Mouse (Mus musculus): ENCODE results near the gene Dkk3. TPM values are rescaled to one million over a fixed set of nuclear protein-coding genes. Genes with fewer than 3 reads are reported as not detected.
"Not testable (repeated sequence)": the region's sequence is repeated elsewhere in the genome, so short reads cannot be mapped to it uniquely, and the experiment has no call there.

Gene Dkk3
- polyA plus RNA-seq, 1 experiment = 148 TPM

GRCm38 (mm10) chr7:112102933-112103332, 55.9 kb downstream of the Dkk3 start:
- Histone ChIP-seq H3K27ac (ENCODE audit: insufficient read depth, low read length) (no peak overlapping the region), H3K4me1 (ENCODE audit: control insufficient read depth, insufficient read depth, low read length) (no peaks in the 10 kb centered on the region), H3K4me3 (ENCODE audit: insufficient read depth, low read length) (no peak overlapping the region)
- TF ChIP-seq CTCF (IDR thresholded peaks at IDR 0.05; ENCODE audit: borderline replicate concordance, insufficient read depth, low read length) (no peak), POLR2A (IDR thresholded peaks at IDR 0.05; ENCODE audit: low read depth, low read length) (no peak)

- TF ChIP-seq POLR2A (IDR thresholded peaks at IDR 0.05; ENCODE audit: low read depth, low read length) (no peak), CTCF (IDR thresholded peaks at IDR 0.05; ENCODE audit: borderline replicate concordance, insufficient read depth, low read length) (no peak)
- Histone ChIP-seq H3K4me3 (ENCODE audit: insufficient read depth, low read length) (no peak overlapping the region), H3K4me1 (ENCODE audit: control insufficient read depth, insufficient read depth, low read length) (no peaks in the 10 kb centered on the region), H3K27ac (ENCODE audit: insufficient read depth, low read length) (no peak overlapping the region)
These were observed 58.0 kb downstream of the Dkk3 start for GRCm38 (mm10) chr7:112100887-112101286.

GRCm38 (mm10) chr7:112094923-112095322, 63.9 kb downstream of the Dkk3 start:
- H3K4me1 ChIP-seq (ENCODE audit: control insufficient read depth, insufficient read depth, low read length); H3K4me3 ChIP-seq (ENCODE audit: insufficient read depth, low read length); H3K27ac ChIP-seq (ENCODE audit: insufficient read depth, low read length): not testable (repeated sequence)

GRCm38 (mm10) chr7:112086186-112086585, 72.7 kb downstream of the Dkk3 start:
- TF ChIP-seq CTCF (IDR thresholded peaks at IDR 0.05; ENCODE audit: borderline replicate concordance, insufficient read depth, low read length) = no peak
- TF ChIP-seq POLR2A (IDR thresholded peaks at IDR 0.05; ENCODE audit: low read depth, low read length) = no peak
- Histone ChIP-seq H3K4me3 (ENCODE audit: insufficient read depth, low read length) (no peak overlapping the region), H3K4me1 (ENCODE audit: control insufficient read depth, insufficient read depth, low read length) (0 out of 2 replicates have a peak, but pooled peaks cover 2% of the 10 kb centered on the region), H3K27ac (ENCODE audit: insufficient read depth, low read length) (no peak overlapping the region)

GRCm38 (mm10) chr7:112085062-112085461, 73.8 kb downstream of the Dkk3 start:
- no peak overlapping the region for H3K4me3 ChIP-seq (ENCODE audit: insufficient read depth, low read length)
- H3K4me1 ChIP-seq (ENCODE audit: control insufficient read depth, insufficient read depth, low read length) = 0 out of 2 replicates have a peak, but pooled peaks cover 2% of the 10 kb centered on the region
- TF ChIP-seq POLR2A (IDR thresholded peaks at IDR 0.05; ENCODE audit: low read depth, low read length) = no peak
- TF ChIP-seq CTCF (IDR thresholded peaks at IDR 0.05; ENCODE audit: borderline replicate concordance, insufficient read depth, low read length) = peak; percentile 62
- H3K27ac ChIP-seq (ENCODE audit: insufficient read depth, low read length) = no peak overlapping the region

- TF ChIP-seq CTCF (IDR thresholded peaks at IDR 0.05; ENCODE audit: borderline replicate concordance, insufficient read depth, low read length) = no peak
- no peak for TF ChIP-seq POLR2A (IDR thresholded peaks at IDR 0.05; ENCODE audit: low read depth, low read length)
- no peak overlapping the region for H3K4me3 ChIP-seq (ENCODE audit: insufficient read depth, low read length)
These were observed 74.6 kb downstream of the Dkk3 start for GRCm38 (mm10) chr7:112084222-112084621.

GRCm38 (mm10) chr7:112082636-112083035, 76.2 kb downstream of the Dkk3 start:
- Histone ChIP-seq H3K4me3 (ENCODE audit: insufficient read depth, low read length) (no peak overlapping the region), H3K4me1 (ENCODE audit: control insufficient read depth, insufficient read depth, low read length) (0 out of 2 replicates have a peak, but pooled peaks cover 2% of the 10 kb centered on the region), H3K27ac (ENCODE audit: insufficient read depth, low read length) (no peak overlapping the region)
- no peak for TF ChIP-seq POLR2A (IDR thresholded peaks at IDR 0.05; ENCODE audit: low read depth, low read length)
- no peak for TF ChIP-seq CTCF (IDR thresholded peaks at IDR 0.05; ENCODE audit: borderline replicate concordance, insufficient read depth, low read length)

More at GRCm38 (mm10) chr7:112084222-112084621, 74.6 kb downstream of the Dkk3 start:
- Histone ChIP-seq H3K4me1 (ENCODE audit: control insufficient read depth, insufficient read depth, low read length) (0 out of 2 replicates have a peak, but pooled peaks cover 2% of the 10 kb centered on the region), H3K27ac (ENCODE audit: insufficient read depth, low read length) (no peak overlapping the region)

GRCm38 (mm10) chr7:112074868-112075267, 84.0 kb downstream of the Dkk3 start:
- TF ChIP-seq CTCF (IDR thresholded peaks at IDR 0.05; ENCODE audit: borderline replicate concordance, insufficient read depth, low read length) (no peak), POLR2A (IDR thresholded peaks at IDR 0.05; ENCODE audit: low read depth, low read length) (no peak)
- Histone ChIP-seq H3K27ac (ENCODE audit: insufficient read depth, low read length) (no peak overlapping the region), H3K4me3 (ENCODE audit: insufficient read depth, low read length) (no peak overlapping the region), H3K4me1 (ENCODE audit: control insufficient read depth, insufficient read depth, low read length) (no peaks in the 10 kb centered on the region)

Other genes with a start within 250 kb of the Dkk3 start
- gene Usp47, start 135.6 kb downstream of the Dkk3 start, polyA plus RNA-seq (2011; ENCODE audit: insufficient read length, low read depth, missing spikeins) = 123 and 130 TPM in 2 replicates
- 76.3 and 150 TPM in 2 replicates for gene Mical2, start 66.8 kb upstream of the Dkk3 start, polyA plus RNA-seq (2011; ENCODE audit: insufficient read length, low read depth, missing spikeins)